Mouse (Mus musculus) kidney, adult 2 months (tissue): Measurements from ENCODE around the gene Tmem176a. TPM values are rescaled to one million over a fixed set of nuclear protein-coding genes. Genes with fewer than 3 reads are reported as not detected.
A peak's percentile ranks its signal among the peaks of the same experiment; 100 is the strongest.

Source experiments
- DNase-seq: peaks from one replicate; pipeline ENCODE4 v3.0.0; 2021
- H3K27ac ChIP-seq: fragments of 200-500 bp; 2 replicates; pipeline ENCODE4 v1.5.1; 2012; ENCODE audit warnings: low read depth, low read length, control low read depth, inconsistent platforms; ENCODE audit not compliant: insufficient read depth
- H3K27me3 ChIP-seq: fragments of 200-500 bp; replicated peaks from 2 replicates; pipeline ENCODE4 v1.6.1; 2012; ENCODE audit warnings: mild to moderate bottlenecking, moderate library complexity, low read length, inconsistent platforms; ENCODE audit not compliant: control insufficient read depth, insufficient read depth
- H3K36me3 ChIP-seq: fragments of 200-500 bp; 2 replicates; pipeline ENCODE4 v1.6.1; 2012; ENCODE audit warnings: mild to moderate bottlenecking, moderate library complexity, low read length, inconsistent platforms; ENCODE audit not compliant: control insufficient read depth, insufficient read depth
- H3K4me1 ChIP-seq: fragments of 200-500 bp; 2 replicates; pipeline ENCODE4 v1.6.1; 2011; ENCODE audit warnings: low read length; ENCODE audit not compliant: control insufficient read depth, insufficient read depth
- H3K4me3 ChIP-seq: fragments of 200-500 bp; 2 replicates; pipeline ENCODE4 v1.5.1; 2011; ENCODE audit warnings: mild to moderate bottlenecking, low read depth, low read length, control low read depth; ENCODE audit not compliant: insufficient read depth
- CTCF ChIP-seq: fragments of 200-500 bp; conservative IDR thresholded peaks from 2 replicates; pipeline ENCODE4 v1.5.1; 2011; ENCODE audit warnings: low read depth, mild to moderate bottlenecking, control low read depth, low read length, moderate library complexity, mixed read lengths; ENCODE audit not compliant: insufficient read depth, insufficient read length
- POLR2A ChIP-seq: fragments of 200-500 bp; IDR thresholded peaks from one replicate; pipeline ENCODE4 v1.6.1; 2011; ENCODE audit warnings: low read depth, low read length, control low read depth
- WGBS: fragments of 180-500 bp; shearing (Covaris S2); methylation state at CpG from one replicate; pipeline ENCODE4 v1.1.7; 2018; 5-methylcytosine and 5-hydroxymethylcytosine counted together
- polyA plus RNA-seq: library from polyadenylated mRNA; depleted of rRNA; stranded (reverse); fragments of >200 nt; gene quantifications from 2 replicates; pipeline ENCODE4 v1.2.3, GENCODE M21; 2012; rRNA removed

The Tmem176a gene
- polyA plus RNA-seq: 509 and 544 TPM in 2 replicates

DNA sequence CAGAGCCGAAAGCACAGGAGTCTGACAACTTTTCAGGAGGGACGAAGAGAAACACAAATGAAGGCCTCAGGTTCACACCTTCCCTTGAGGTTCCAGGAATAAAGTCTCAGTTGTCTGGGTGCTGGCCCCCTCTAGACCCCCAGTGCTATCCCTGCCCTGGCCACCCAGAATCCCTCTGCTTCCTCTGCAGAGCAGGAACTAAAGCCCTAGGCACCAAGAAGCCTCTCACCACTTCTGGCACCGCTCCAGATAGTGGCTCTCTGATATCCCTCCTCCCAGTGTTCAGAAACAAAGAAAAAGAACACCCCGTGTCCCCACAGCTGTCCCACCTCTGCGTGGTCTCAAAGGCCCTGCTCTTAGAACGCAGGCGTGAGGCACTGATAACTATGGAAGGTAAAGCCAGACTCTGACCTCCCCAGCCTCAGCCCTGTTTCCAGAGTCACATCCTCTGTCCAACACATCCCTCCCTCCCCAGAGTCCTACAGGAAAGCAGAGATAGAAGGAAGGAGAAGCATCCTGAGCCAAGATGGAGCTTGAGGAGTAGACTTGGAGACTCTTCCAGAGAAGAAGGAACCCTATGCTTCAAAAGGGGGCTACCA lies at the start of gene Tmem176a:
Tmem176a (plus strand) TSS at position 549 of the 599 bp plus-strand sequence.
- H3K36me3 ChIP-seq: peaks cover 9% of the 10 kb centered on the region; the same call in 1 of the 2 replicates
- TF ChIP-seq POLR2A (no peak), CTCF (no peak)
- H3K27ac ChIP-seq: peak within 1 kb of the TSS; percentile 91
- peak; percentile 79 for DNase-seq
- under 1% methylated on average over 7 of the region's 7 CpGs for WGBS
- H3K4me3 ChIP-seq: peak within 1 kb of the TSS; percentile 63
- no peaks in the 10 kb centered on the region for H3K27me3 ChIP-seq
- H3K4me1 ChIP-seq: peaks cover 13% of the 10 kb centered on the region; the same call in 1 of the 2 replicates

DNA sequence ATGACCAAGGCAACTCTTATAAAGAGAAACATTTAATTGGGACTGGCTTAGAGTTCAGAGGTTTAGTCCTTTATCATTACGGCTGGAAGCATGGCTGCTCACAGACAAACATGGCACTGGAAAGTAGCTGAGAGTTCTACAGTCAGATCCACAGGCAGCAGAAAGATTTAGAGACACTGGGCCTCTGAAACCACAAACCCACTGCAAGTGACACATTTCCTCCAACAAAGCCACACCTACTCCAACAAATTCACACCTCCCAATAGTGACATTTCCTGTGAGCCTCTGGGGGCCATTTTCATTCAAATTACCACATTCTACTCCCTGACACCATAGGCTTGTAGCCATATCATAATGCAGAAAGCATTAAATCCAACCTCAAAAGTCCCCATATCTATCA lies 38.8 kb upstream of the Tmem176a start:
- Histone ChIP-seq H3K27me3 (no peaks in the 10 kb centered on the region), H3K27ac (no peak overlapping the region), H3K4me1 (peaks cover 4% of the 10 kb centered on the region; the same call in 1 of the 2 replicates), H3K36me3 (no peaks in the 10 kb centered on the region), H3K4me3 (no peak overlapping the region)
- 86% methylated on average over 1 of the region's 1 CpGs for WGBS
- TF ChIP-seq POLR2A (no peak), CTCF (no peak)
- no peak for DNase-seq

DNA sequence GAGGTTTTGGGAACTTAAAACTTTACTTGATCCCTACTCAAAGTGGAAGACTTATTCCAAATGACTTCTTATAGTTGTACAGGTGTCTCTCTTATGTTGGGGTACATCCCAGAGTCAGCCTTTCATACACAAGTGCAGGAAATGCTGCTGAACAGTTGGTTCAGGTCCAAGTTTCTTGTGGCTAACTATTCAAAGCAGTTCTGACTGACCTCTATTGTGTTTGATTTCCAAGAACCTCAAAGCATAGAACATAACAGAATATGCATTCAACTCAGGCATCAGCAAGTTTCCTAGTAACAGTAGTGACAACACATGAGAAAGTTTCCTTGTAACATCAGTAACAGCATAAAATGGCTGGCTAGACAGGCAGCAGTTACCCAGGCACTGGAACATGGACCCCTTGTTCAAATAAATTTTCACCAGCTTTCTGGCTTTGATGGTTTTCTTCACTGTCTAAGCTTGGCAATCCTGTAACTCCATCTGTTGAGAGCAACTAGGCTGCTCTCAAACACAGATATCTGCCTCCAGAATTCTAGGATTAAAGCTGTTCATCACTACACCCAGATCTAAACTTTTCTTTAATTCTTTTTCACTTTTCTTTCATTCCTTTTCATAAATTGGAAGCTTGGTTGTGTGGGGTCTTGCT lies 37.2 kb upstream of the Tmem176a start:
- Histone ChIP-seq H3K27me3 (no peaks in the 10 kb centered on the region), H3K36me3 (no peaks in the 10 kb centered on the region), H3K4me1 (peaks cover 9% of the 10 kb centered on the region; the same call in 1 of the 2 replicates), H3K27ac (no peak overlapping the region), H3K4me3 (no peak overlapping the region)
- DNase-seq: no peak
- TF ChIP-seq POLR2A (no peak), CTCF (no peak)

DNA sequence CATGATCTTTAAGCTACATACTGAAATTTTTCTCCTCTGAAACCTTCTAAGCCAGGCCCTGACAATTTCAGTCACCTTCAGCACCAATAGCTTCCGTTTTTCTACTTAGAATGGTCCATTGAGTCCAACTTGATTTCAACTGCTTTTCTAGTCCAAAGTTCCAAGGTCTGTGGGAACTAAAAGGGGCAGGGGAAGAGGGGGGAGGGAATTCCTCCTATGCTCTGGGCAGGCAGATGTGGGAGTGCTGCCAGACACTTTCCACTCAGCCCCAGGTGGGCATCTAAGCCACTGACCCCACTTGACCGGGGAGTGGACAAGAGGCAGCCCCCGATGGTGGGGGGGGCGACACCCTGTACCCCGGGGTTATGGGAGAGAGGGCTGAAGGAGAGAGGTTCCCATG lies 36.4 kb upstream of the Tmem176a start:
- no peak overlapping the region for H3K4me3 ChIP-seq
- no peaks in the 10 kb centered on the region for H3K27me3 ChIP-seq
- H3K27ac ChIP-seq: peak overlapping the region; percentile 87
- peak; percentile 81 for DNase-seq
- H3K36me3 ChIP-seq: no peaks in the 10 kb centered on the region
- TF ChIP-seq POLR2A (no peak), CTCF (no peak)
- WGBS: 55% methylated on average over 5 of the region's 5 CpGs
- H3K4me1 ChIP-seq: peaks cover 11% of the 10 kb centered on the region; the same call in 1 of the 2 replicates

DNA sequence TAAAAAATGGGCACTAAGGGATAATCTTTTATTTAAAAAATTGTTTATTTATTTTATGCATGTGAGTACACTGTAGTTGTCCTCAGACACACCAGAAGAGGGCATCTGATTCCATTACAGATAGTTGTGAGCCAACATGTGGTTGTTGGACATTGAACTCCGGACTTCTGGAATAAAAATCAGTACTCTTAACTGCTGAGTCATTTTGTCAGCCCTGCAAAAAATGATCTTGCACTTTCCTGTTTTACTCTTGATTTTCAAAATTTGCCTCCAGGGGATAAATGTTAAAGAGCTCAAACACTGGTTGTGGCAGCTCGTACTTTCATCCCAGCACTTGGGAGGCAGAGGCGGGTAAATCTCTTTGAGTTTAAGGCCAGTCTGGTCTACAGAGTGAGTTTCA lies 34.0 kb upstream of the Tmem176a start:
- H3K27ac ChIP-seq: peak overlapping the region; percentile 18; the same call in 1 of the 2 replicates
- H3K4me1 ChIP-seq: peaks cover 15% of the 10 kb centered on the region; the same call in 1 of the 2 replicates
- no peak for TF ChIP-seq CTCF
- TF ChIP-seq POLR2A: no peak
- no peaks in the 10 kb centered on the region for H3K36me3 ChIP-seq
- WGBS: 61% methylated on average over 3 of the region's 3 CpGs
- H3K27me3 ChIP-seq: no peaks in the 10 kb centered on the region
- H3K4me3 ChIP-seq: no peak overlapping the region
- DNase-seq: peak; percentile 62

DNA sequence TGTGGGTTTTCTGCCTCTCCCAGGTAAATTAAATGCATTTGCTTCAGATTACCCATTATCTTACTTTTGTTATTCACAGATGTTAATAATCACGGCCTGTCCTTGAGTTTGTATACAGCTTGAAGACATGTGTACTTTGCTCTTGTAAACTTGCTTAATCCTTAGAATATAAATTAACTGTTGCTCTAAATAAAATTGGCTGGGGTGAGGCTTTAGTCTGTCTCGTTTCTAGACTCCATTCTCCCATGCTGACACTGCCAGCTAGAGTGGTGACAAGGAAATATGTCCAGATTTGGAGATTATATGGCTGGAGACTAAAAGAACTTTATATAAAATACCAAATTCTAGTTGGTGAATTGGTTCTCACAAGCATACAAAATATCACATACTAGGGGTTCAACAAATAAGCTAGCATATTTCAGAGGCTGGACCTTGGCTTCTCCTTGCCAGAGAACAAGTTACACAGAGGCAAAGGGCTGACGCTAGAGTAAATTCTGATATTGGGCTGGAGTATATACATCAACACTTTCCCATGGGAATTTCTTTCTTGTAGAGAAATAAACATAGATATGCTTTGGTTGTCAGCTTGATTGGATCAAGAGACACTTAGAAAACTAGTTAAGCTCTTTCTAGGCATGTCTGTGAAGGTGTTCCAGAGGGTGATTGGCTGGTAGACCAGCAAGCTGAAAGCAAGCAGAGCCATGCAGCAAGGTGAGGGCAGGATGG lies 31.1 kb upstream of the Tmem176a start:
- H3K4me1 ChIP-seq: peaks cover 12% of the 10 kb centered on the region; the same call in 1 of the 2 replicates
- DNase-seq: no peak
- no peaks in the 10 kb centered on the region for H3K36me3 ChIP-seq
- 50% methylated on average over 3 of the region's 3 CpGs for whole genome bisulfite sequencing
- TF ChIP-seq POLR2A (no peak), CTCF (no peak)
- H3K27ac ChIP-seq: no peak overlapping the region
- H3K4me3 ChIP-seq: no peak overlapping the region
- no peaks in the 10 kb centered on the region for H3K27me3 ChIP-seq

GRCm38 (mm10) chr6:48815013-48815412 lies 25.7 kb upstream of the Tmem176a start:
- Histone ChIP-seq H3K36me3 (no peaks in the 10 kb centered on the region), H3K27ac (no peak overlapping the region), H3K4me3 (no peak overlapping the region), H3K27me3 (no peaks in the 10 kb centered on the region), H3K4me1 (peaks cover 2% of the 10 kb centered on the region; the same call in 1 of the 2 replicates)
- TF ChIP-seq CTCF (0 out of 2 replicates have a peak, but pooled peaks have one; percentile 7), POLR2A (no peak)
- no peak for DNase-seq
